Mouse (Mus musculus) kidney, adult 8-10 months (tissue): ENCODE data around the gene Gabrg3.

ENCODE experiments used
- DNase-seq, 2 experiments: peaks; one replicate each; pipeline ENCODE4 v3.0.0; 2022

Gene Gabrg3

DNA sequence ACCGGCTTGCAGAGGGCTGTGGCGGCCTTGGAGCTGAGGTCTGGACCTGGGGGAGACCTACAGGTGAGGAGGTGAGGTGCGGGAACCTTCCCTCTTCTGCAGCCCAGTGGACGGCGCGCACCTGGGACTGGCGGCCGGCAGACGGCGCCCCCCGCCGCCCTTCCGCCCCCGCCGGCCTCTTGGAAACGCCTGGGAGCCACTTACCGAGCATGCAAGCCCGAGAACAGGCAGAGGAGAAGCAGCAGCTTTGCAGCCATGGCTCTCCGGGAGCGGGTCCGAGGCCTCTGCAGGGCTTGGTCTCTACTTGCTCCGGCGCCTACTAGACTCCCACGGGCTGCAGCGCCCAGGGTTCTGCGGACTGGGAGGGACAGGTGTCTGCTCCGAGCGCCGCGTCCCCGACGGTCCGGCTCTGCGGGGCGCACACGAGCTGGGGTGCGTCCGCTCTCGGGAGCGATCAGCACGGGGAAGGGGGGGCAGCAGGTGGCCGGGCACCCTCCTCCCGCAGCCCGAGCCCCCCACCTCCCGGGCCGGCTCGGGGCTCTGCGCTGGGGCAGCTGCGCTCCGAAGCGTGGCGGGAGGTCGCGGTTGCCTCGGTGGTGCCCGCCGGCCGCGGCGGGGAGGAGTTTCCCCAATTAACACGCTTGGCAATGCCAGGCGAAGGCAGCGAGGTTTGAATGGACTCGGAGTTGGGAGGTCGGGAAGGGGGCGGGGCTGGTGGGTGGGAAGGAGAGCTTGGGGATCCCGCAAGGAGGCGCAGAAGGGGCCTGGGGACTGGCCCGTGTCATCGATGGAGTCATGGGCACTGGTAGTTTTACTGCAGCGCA, at the start of gene Gabrg3:
TSS of gene Gabrg3 (minus strand) at position 672 of the 824 bp plus-strand sequence.
- DNase-seq = no peak

DNA sequence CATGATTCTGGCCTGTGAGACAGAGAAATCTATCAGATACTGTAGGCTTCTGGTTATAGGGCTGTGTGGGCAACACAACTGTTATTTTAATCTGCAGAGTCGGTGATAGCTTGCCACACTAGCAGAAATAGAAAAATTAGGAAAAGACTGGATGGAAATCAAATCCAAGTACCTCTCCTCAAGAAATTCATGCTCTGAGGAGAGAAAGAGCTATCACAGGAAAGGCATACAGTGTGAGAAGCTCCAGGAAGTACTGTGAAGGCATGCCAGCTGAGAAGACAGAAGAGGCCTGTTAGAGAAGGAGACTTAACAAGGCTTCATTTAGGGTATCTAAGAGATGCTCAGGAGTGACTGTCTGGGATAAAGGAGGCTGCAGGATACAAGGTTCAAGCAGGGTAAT, 35.7 kb upstream of the Gabrg3 start:
- no peak for DNase-seq

DNA sequence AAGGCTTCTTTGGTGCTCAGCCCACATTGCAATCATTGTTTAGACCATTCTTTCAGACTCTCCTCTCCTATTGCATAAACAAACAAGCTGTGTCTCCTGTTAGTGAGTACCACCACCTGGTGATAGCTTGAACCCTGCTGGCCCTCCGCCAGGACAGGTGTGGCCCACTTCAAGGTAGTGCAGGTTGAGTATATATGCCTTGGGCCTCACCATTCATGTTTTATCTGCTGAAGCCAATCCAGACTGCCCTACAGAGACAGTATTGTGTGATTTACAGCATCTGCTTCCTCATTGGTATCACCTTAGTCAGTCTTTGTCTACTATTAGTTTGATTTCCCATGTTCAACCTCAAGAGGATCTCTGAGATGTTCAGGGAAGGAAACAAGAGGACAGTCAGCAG, 34.1 kb upstream of the Gabrg3 start:
- no peak for DNase-seq

DNA sequence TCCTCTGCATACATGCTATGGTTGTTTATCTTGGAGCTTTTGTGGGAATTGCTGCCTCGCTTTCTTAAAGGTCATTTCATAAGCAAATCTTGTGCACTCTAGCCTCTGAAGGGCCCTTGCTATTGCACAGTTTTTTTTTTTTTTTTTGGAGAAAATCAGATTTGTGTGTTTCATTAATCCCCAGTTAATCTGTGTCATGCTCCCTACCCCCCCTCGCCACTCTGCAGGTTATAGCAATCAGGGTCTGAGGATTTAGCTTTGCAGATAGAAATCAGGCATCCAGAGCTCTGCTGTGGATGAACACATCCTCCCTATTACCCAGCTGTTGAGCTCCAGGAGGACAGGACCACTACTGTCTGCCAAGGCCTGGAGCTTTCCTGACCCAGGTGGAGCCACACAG, 32.4 kb upstream of the Gabrg3 start, which contains the start of gene Gabrb3:
TSS of gene Gabrb3 (plus strand) at position 301 of the 400 bp plus-strand sequence.
- no peak for DNase-seq

DNA sequence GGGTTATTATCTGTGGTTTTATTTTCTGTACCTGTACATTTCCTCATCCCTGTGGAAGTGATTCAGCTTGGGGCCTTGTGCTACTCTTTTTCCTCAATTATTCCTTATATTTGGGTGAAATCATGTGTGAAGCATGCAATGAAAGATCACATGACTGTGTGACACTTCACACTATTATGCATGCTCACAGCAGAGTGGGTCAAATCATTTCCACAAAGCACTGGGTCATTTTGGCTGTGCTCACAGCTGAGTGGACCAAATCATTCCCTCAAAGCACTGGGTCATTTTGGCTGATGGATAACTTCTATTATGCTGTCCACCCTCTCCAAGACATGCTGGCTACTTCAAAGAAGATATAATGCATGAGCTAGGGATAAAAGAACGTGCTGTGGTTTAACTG, 25.9 kb upstream of the Gabrg3 start:
- DNase-seq = no peak

DNA sequence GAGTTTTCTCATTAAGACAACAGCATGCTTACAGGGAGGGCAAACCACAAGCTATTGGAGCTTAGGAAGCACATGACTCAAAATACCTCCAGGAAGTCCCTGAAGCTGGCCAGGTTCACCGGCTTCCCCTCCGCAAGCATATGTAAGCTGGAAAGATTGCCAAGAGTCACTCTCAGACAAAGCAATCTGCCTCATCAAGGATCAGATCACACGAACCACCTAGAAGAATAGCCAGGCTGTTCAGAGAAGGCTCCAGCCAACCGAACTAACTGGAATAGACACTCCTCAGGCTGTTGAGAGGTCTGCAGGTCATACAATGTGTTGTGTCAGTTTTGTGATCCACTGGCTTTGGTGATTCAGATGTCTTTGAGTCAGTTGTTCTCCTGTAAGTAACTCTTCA, 24.2 kb upstream of the Gabrg3 start:
- DNase-seq = no peak

DNA sequence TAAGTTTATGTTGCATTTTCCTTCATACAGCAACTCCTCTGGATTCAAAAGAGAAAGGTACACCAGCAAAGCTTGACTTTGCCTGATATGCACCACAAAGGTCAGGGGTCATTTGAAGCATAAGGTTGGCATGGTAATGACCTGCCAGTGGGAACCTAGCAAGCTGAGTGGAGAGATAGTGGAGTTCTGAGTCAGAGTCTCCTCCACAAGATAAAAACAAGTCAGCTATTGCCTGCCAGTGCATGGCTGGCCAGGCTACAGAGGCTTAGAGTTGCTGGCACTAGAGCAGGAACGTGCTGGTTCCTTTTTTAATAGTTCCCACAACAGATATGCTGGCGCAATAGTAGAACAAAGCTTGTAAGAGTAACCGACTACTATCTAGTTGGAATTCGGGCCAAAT, 6.6 kb upstream of the Gabrg3 start:
- DNase-seq = no peak

DNA sequence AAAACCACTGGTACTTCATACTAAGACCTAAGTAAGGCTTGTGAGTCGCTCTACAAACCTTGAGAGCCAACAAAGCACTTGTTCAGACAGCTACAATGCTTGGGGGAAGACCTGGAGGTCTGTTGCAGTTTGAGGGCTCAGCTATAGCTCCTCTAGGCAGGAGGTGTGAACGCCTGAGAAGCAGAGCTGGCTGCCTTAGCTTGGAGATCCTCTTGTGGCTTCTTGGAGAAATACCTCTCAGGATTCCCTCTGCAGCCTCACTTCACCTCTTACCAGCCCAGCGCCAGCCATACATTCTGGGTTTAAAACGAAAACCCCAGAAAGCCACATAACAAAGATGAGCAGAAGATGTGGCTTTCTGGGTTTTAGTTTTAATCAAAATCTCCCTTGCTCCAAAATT, 3.1 kb upstream of the Gabrg3 start:
- no peak for DNase-seq

DNA sequence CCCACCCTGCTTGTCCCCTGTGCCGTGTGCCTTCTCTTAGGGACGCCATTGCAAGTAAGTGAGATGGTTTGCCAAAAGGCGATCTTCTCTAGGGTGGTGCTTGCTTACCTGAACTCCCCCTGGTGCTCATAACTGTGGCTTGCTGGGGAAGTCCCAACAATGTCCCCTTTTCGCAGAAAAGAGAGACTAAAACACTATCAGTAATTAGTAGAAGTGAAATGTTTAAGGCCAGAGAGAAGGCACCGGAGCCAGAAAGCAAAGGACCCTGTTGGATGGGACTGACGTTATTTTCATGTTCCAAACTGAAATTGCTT, 310 bp upstream of the Gabrg3 start:
- DNase-seq = no peak

DNA sequence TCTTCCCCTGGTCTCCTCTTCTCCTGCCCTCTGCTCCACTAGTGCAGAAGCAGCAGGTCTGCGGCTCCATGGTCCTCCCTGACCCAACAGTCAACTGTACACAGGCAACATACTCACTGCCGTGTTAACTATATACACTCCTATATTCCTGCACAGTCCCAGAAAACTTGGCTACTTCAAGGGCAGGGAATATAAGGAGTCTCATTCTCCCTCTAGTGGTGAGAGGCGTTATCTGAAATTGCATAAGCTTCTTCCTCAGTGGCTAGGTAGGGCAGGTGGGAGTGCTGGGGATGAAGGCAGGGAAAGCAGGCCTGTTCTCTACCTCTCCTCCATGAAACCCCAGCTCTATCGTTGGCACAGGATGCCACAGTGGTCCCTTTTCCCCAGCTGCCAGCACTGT, 2.9 kb downstream of the Gabrg3 start:
- DNase-seq = peak; percentile 2 to 8

DNA sequence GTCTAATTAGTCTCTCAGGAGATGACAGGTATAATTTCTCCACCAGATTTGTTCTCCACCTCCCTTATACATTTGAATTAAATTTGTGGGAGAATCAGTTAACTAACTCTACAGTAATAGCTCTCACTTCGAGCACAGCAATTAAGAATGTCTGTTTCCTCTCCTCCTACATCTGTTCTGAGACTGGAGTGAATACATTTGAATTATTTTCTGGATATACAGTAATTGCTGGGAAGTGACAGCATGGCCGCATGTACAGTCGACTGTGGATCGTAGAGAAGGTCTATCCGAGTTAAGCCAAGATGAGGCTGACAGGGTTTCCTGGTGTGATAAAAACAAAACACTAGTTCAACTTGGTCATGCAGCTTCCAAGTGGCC, 21.0 kb downstream of the Gabrg3 start:
- no peak for DNase-seq

DNA sequence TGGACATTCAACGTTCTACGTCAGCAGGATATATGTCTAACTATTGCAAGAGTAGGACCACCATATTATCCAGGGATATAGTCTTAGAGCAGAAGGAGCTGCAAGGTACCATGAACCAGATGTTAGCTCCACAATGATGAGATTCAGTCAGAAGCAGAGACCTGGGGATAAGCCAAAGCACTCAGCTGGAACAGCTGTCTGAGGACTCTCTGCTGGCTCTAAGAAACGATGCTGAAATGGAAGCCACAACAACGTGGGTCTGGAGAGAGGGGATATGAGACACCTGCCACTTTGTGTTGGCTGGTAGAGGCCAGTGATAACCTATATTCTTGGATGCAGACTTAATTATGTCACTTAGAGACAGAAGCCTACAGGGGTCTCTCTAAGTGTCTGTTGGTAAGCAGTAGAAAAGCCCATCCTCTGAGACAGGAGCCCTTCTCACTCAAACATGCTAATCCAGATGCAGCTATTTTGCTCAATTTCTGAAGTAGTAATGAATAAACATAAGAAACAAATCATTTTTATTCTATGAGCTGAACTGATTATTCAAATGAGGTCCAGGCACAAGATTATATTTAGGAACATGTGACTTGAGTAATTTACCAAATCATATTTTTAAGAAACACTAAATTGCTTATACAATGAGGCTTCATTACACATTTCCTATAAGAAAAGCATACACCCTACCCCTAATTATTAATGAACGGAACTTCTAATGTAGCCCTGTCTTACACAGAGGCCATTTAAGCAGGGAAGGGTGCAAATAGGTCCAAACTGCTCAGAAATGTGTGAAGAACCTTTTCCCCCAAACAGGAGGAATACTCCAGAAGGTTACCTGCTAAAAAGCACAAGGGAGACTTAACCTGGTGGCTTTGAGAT, 21.6 kb downstream of the Gabrg3 start:
- DNase-seq = no peak

DNA sequence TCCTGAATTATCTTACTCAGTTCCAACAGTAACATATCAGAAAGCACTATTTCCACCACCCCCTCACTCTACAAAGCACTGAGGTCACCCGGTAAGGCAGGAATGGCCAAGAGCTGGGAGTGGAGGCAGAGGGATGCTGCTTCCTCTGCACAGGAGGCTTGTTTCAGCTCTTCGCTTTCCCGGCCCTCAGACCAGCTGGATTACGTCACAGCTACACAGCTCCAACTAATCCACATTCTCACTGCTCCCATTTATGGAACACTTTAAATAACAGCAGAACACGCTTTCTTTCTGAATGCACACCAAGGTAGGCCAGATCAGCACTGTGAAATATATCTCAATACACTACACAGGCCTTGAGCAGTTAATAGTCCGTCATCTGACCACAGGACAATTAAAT, 23.2 kb downstream of the Gabrg3 start:
- no peak for DNase-seq

DNA sequence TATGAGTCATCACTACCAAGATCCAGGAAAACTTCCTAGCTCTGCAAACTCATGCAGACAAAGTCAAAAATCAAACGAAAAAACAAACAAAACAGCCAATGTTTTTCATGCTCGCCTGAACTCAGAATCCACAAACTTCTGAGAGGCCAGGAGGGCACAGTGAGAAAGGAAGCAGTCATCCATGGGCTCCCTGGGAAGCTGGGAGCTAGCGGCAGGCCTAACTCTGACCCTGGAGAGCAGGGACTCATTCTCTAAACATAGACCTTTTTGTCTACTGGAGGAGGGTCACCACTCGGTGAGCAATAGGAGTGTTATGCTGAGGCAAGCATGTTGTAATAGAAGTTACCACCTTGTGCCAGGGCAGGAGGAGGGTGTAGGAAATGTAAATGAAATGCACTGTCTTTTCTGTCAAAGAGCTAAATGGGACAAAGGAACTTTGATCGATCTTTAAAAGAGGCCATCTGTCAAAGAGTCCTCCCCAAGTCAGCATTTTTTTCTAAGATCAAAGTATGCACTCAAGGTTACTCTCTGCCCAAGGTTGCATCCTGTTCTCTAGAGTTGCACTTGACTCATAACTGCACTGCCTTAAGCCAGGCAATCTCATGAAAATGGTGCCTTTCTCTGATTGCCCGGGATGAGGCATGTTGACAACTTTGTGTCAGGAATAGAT, 29.0 kb downstream of the Gabrg3 start:
- peak; percentile 4 to 39 for DNase-seq

DNA sequence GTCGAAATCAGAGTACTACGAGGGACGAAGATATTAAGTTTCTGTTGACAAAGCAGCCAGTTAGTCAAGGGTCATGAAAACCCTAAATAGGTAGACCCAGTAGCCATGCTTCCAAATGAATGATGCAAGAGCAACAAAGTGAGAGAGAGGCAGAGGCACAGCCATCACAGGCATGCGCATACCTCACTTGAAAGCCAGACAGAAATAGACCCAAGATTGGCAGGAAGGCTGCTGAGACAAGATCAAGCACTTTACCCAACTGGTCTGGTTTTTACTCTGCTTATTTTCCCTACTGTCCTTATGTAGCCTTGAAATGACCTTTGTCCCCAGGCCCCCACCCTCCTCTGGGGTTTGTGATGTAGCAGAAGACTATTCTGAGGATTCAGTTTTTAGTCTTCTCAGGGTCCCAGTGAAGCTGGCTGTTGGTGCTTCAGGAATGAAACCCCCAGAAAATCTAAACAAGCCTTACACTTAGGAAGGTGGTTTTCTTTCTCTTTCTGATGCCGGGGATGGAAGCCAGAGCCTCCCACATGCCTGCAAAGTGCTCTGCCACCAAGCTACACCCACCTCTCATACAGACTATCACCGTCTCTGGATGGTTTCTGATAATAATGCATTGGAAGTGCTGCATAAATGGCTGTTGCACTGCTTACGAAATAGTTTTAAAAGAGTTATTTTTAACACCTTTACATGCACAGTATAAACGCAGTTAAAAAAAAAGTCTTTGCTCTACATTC, 30.3 kb downstream of the Gabrg3 start:
- no peak for DNase-seq

DNA sequence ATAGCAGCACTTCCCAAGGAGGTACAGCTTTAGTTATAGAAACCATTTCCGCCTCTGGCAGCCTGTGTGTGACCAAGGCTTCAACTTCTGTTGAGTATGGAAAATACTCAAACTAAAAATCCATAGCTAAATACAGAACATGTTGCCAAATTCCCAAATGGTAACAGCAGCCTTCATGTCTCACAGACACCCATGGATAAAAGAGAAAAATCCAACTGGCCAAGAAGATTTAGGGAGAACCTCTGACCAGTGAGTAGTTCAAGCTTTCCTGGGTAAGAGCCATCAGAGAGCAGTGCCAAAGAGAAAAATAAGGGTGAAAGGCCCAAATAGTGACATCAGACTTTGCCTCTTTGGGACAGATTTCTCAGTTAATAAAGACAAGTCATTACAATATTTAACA, 38.2 kb downstream of the Gabrg3 start:
- no peak for DNase-seq

DNA sequence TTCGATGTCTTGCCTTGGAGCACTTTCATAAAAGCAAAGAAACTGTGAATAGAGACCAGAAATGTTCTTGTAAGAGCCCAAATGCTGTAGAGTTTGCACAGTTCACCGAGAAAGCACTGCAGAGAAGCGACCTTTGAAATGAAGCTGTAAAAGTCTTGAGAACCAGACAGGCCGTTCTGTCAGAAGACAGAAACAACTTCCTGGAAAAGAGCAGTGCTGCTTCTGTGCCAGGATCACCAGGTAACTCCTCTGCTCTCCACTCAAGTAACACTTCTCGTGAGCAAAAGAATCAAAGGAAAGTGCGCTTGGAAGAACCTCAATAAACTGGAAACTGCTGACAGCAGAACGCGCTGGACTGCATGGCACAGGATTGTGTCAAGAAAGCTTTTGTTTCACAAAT, 45.1 kb downstream of the Gabrg3 start:
- DNase-seq = peak in 1 of 2 experiments; percentile 32

DNA sequence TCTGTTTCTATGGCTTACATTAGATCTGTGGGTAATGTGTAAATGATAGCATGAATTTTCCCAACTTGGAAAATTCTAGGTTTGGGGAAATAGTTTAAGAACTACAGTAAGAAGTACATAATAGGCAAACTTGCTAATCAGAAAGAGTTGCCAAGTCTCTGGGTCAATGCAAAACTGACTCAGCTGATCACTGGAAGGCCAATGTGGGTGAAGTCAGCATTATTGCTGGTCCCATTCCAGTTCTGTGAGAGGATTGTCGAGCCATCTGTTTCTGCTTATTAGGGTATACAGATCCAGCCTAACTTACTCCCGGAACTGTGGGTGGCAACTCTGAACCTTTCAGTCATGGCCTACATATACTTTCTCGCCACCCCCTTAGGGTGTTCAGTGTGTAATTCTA, 55.8 kb downstream of the Gabrg3 start:
- no peak for DNase-seq

DNA sequence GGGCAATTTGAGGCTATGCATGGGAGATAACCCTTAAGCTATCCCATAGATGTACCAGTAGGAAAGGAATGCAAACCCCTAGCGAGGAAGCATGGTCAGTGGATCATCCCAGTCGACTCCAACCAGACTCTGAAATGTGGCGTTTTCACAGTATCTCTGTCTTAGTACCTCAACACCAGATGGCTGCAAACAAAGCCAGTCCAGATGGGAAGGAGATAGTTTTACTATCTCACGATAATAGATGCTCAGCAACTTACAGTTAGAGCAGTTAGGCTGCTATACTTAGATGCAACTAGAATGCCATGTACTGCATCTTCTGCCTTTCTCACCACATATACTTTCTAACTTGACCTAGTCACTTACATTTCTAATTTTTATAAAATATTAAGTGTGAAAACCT, 56.7 kb downstream of the Gabrg3 start:
- no peak for DNase-seq

DNA sequence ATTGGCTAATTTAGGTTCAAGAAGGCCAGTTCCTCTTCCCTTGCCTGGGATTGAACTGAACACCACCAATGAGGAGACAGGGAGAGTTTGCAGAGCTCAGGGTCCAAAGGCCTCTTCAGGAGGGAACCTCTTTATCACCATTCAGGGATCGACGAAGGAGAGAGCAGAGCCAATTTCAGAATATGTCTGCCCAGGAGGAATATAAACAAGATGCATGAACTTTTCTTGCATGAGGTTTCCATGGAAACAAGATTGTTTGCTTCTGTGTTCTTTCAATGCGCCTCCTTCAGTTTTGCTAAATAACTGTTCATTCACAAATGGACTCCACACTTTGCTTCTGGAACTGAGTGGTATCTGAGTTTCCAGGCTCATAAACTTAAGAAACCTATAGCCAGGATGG, 62.5 kb downstream of the Gabrg3 start:
- no peak for DNase-seq

DNA sequence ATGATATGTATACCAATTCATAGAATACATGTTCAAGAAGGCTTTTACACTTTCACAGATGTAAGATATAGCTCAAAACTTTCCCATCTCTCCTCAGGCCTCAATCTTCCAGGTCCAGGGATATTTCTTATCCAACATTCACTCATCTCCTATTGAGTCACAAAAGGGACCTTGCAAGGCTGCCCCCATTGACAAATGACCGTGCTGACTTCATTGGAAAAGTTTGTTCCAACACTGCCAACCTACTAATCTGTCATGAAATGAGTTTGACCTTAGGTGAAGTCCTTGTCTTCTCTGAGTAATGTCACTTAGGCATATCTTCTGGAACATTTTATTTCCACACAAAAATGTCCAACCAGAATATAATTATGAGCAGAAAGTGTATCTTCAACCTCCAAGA, 64.9 kb downstream of the Gabrg3 start:
- no peak for DNase-seq

DNA sequence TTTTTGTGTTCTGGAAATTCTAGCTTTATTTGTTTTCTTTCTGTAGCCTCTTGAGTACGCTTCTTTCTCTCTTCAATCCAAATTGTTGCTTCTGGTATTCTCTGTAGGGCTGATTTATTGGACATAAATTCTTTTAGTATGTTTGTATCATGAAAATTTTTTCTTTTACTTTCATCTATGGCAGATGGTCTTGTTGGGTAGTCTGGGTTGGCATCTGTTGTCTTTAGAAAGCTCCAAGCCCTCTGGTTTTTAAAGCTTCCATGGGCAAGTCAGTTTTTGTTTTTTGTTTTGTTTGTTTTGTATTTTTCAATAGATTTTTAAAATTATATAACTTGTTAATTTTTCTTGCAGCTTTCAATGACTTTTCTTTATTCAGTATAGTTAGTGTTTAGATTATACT, 72.0 kb downstream of the Gabrg3 start:
- DNase-seq = no peak

DNA sequence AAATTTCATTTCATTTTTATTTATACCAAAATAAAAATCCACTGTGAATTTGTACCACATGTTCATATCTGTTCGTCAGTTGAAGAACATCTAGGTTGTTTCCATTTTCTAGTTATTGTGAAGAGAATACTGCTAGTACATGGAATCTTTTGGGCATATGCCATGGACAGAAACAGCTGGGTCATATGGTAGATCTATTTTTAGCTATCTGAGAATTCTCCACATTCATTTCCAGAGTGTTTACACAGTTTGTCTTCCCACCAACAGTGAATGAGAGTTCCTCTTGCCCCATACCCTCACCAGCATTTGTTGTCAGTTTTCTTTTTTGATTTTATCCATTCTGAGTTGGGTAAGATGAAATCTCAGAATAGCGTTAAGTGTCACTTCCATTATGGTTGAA, 75.0 kb downstream of the Gabrg3 start:
- no peak for DNase-seq
